8 mouse cellular contexts compared by ENCODE assay signal in the genomic region with DNA sequence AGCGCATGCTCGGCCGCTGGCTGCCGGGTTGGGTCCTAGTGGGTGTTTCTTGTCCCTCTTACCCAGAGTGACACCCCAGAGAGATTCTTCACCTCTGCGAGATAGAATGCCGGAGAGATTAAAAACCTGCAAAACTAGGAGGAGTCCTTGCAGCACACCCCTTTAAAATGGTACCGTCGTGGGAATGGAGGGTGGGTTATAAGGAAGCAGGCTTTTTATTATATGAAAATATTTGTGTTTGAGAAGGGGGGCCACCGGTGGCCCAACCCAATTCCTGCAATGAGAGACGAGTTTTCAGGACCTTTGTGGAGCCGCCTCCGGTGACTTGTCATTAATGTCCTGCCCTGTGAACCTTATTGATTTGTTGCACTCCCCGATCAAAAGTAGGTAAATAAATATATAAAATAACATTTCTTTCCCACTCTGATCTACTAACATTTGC. TPM values are rescaled to one million over a fixed set of nuclear protein-coding genes. Genes with fewer than 3 reads are reported as not detected.
DNase-seq lines count a peak whose midpoint lies in the region; ATAC-seq and TF ChIP-seq lines count a peak whose summit lies in the region.

A gene (minus strand): TSS at position 172 of the 442 bp plus-strand sequence.

- H3K4me2 ChIP-seq in neural tube, embryonic 11.5 days (ENCODE audit: low read depth): peak within 1 kb of the TSS; percentile 57
- H3K4me2 ChIP-seq in stomach, embryonic 14.5 days (replicated peaks; ENCODE audit: low read depth, low read length): peak within 1 kb of the TSS; percentile 70

- H3K36me3 ChIP-seq in neural tube, embryonic 11.5 days (ENCODE audit: control insufficient read depth, insufficient read depth, low read length): no peaks in the 10 kb centered on the region; the same call in 1 of the 2 replicates
- H3K36me3 ChIP-seq in limb, embryonic 10.5 days: peaks cover 5% of the 10 kb centered on the region
- peaks cover 3% of the 10 kb centered on the region; the same call in 1 of the 2 replicates for H3K36me3 ChIP-seq in stomach, embryonic 14.5 days (ENCODE audit: control insufficient read depth, insufficient read depth, low read length)

- H3K9me3 ChIP-seq in neural tube, embryonic 11.5 days (ENCODE audit: control insufficient read depth, low read length): no peaks in the 10 kb centered on the region
- no peaks in the 10 kb centered on the region for H3K9me3 ChIP-seq in limb, embryonic 10.5 days (replicated peaks)
- no peaks in the 10 kb centered on the region for H3K9me3 ChIP-seq in stomach, embryonic 14.5 days (ENCODE audit: control insufficient read depth, low read depth, low read length)

- TF ChIP-seq POLR2A in embryonic fibroblast, embryonic 13.5 days (IDR thresholded peaks at IDR 0.05; ENCODE audit: low read depth, low read length): no peak

- H3K9ac ChIP-seq in neural tube, embryonic 11.5 days (ENCODE audit: low read length): peak within 1 kb of the TSS; percentile 93
- peak within 1 kb of the TSS; percentile 76 for H3K9ac ChIP-seq in stomach, embryonic 14.5 days (replicated peaks; ENCODE audit: low read depth, low read length)

- ATAC-seq in neural tube, embryonic 11.5 days (ENCODE audit: insufficient read depth, low FRiP score, low TSS enrichment): peak; percentile 6; the same call in 1 of the 2 replicates
- peak; percentile 50 for ATAC-seq in stomach, embryonic 14.5 days (ENCODE audit: insufficient number of reproducible peaks, insufficient read depth, low FRiP score, low read depth)

- H3K4me1 ChIP-seq in neural tube, embryonic 11.5 days (ENCODE audit: control insufficient read depth, insufficient read depth, low read length): 0 out of 2 replicates have a peak, but pooled peaks cover 5% of the 10 kb centered on the region
- H3K4me1 ChIP-seq in embryonic fibroblast, embryonic 13.5 days (ENCODE audit: control insufficient read depth, insufficient read depth, low read length): no peaks in the 10 kb centered on the region
- H3K4me1 ChIP-seq in limb, embryonic 10.5 days: peaks cover 24% of the 10 kb centered on the region
- H3K4me1 ChIP-seq in stomach, embryonic 14.5 days (ENCODE audit: control insufficient read depth, insufficient read depth, low read length): peaks cover 3% of the 10 kb centered on the region; the same call in 1 of the 2 replicates

- under 1% methylated on average over 13 of the region's 13 CpGs for WGBS in neural tube, embryonic 11.5 days
- 1% methylated on average over 13 of the region's 13 CpGs for WGBS in limb, embryonic 10.5 days
- 1% methylated on average over 13 of the region's 13 CpGs for WGBS in stomach, embryonic 14.5 days

- no peak for TF ChIP-seq CTCF in embryonic fibroblast, embryonic 13.5 days (IDR thresholded peaks at IDR 0.05; ENCODE audit: borderline replicate concordance, insufficient read depth, low read length)

- intact Hi-C loops in heart, postnatal 14 days (cut with DNase I): loop anchor here (2.0 to 10.0 kb wide), 3 partner anchors 58 to 502 kb away; a partner anchor contains a TSS

- H3K4me3 ChIP-seq in neural tube, embryonic 11.5 days (ENCODE audit: low read depth, low read length): peak within 1 kb of the TSS; percentile 65
- H3K4me3 ChIP-seq in embryonic fibroblast, embryonic 13.5 days (ENCODE audit: insufficient read depth, low read length): peak within 1 kb of the TSS; percentile 79
- peak within 1 kb of the TSS; percentile 85 for H3K4me3 ChIP-seq in limb, embryonic 10.5 days
- peak within 1 kb of the TSS; percentile 88 for H3K4me3 ChIP-seq in stomach, embryonic 14.5 days (ENCODE audit: low read depth, low read length)

- no peaks in the 10 kb centered on the region for H3K27me3 ChIP-seq in neural tube, embryonic 11.5 days (ENCODE audit: control insufficient read depth, insufficient read depth, low read length)
- H3K27me3 ChIP-seq in limb, embryonic 10.5 days (ENCODE audit: low read depth, poor library complexity, severe bottlenecking): no peaks in the 10 kb centered on the region
- no peaks in the 10 kb centered on the region for H3K27me3 ChIP-seq in stomach, embryonic 14.5 days (ENCODE audit: control insufficient read depth, insufficient read depth, low read length)

- peak within 1 kb of the TSS; percentile 90 for H3K27ac ChIP-seq in neural tube, embryonic 11.5 days (ENCODE audit: low read depth, low read length)
- H3K27ac ChIP-seq in embryonic fibroblast, embryonic 13.5 days (ENCODE audit: insufficient read depth, low read length): peak within 1 kb of the TSS; percentile 9; the same call in 1 of the 2 replicates
- H3K27ac ChIP-seq in limb, embryonic 10.5 days: peak within 1 kb of the TSS; percentile 94
- H3K27ac ChIP-seq in stomach, embryonic 14.5 days (ENCODE audit: low read length): peak within 1 kb of the TSS; percentile 94

- DNase-seq in neural tube, embryonic 11.5 days (ENCODE audit: low spot score): no peak
- no peak for DNase-seq in neural tube, embryonic 10.5 days (ENCODE audit: extremely low spot score, low spot score)
- no peak for DNase-seq in heart, postnatal 14 days
- DNase-seq in limb, embryonic 10.5 days (ENCODE audit: low spot score): no peak
- DNase-seq in thymus, adult 18-20 months: no peak
- no peak for DNase-seq in cerebellum, adult 9-11 months

RNA-seq across cellular contexts. Expression of the gene that starts here (rescaled TPM):
- polyA plus RNA-seq in neural tube, embryonic 11.5 days (2014; fragmentation: Nextera tagmentation; extraction: Ambion mirVana): 70.5 and 71.5 TPM in 2 replicates
- polyA plus RNA-seq in embryonic fibroblast, embryonic 13.5 days (2011; ENCODE audit: insufficient read length, low read depth, missing spikeins): 4.7 and 5.2 TPM in 2 replicates
- total RNA-seq in heart, postnatal 14 days (2021): 10 to 100 TPM; 83.0 to 85.3 TPM
- polyA plus RNA-seq in limb, embryonic 10.5 days (2016; fragmentation: Nextera tagmentation; extraction: Ambion mirVana): 35.1 and 41.4 TPM in 2 replicates
- 88.3 and 89.5 TPM in 2 replicates for polyA plus RNA-seq in stomach, embryonic 14.5 days (2014; fragmentation: Nextera tagmentation; extraction: Ambion mirVana)

Comparison
In these comparisons a context has a peak if more than half of its experiments do, and no peak if none do; other contexts are left out.
1. H3K27ac ChIP-seq: peak in every context shown above with its lines; median percentile 94 in limb, embryonic 10.5 days; 94 in stomach, embryonic 14.5 days; 90 in neural tube, embryonic 11.5 days; 9 in embryonic fibroblast, embryonic 13.5 days.